Mouse (Mus musculus) left cerebral cortex, postnatal 36 days (tissue): Measurements from ENCODE around the gene Clptm1l. TPM values are rescaled to one million over a fixed set of nuclear protein-coding genes. Genes with fewer than 3 reads are reported as not detected.

Source experiments
- DNase-seq, 2 experiments: peaks; one replicate each; pipeline ENCODE4 v3.0.0; 2021 to 2022; ENCODE audit warnings: low spot score in 2 of 2, mixed read lengths in 1 of 2
- intact Hi-C: fragments of 180-260 bp; cut with DNase I; formaldehyde crosslinking; loops from one replicate; pipeline ENCODE4 v1.15.1; 2025
- total RNA-seq, 2 experiments: library from RNA; stranded (reverse); gene quantifications; 2 replicates each; pipeline ENCODE4 v1.2.3; 2021

Gene Clptm1l
- total RNA-seq, 2 experiments from 2014 or later = 122 to 134 TPM

- intact Hi-C loops = no loop called here
- no peak for DNase-seq
Measured at GRCm38 (mm10) chr13:73653266-73653665, 49.5 kb downstream of the Clptm1l start.

- intact Hi-C loops = no loop called here
- no peak for DNase-seq
Measured at GRCm38 (mm10) chr13:73654976-73655375, 51.2 kb downstream of the Clptm1l start.

GRCm38 (mm10) chr13:73658953-73659352, 55.1 kb downstream of the Clptm1l start:
- DNase-seq = no peak
- intact Hi-C loops = no loop called here

GRCm38 (mm10) chr13:73660163-73660695, 56.4 kb downstream of the Clptm1l start:
- intact Hi-C loops = no loop called here
- DNase-seq = no peak

Other genes starting within 250 kb of the Clptm1l start
- gene Lpcat1, start 136.8 kb upstream of the Clptm1l start, total RNA-seq = 10 to 100 TPM; 45.9 to 48.9 TPM
- under 1 TPM; 0.10 to 0.23 TPM for gene Slc6a3, start 67.3 kb upstream of the Clptm1l start, total RNA-seq
- gene Tert, start 22.9 kb downstream of the Clptm1l start, total RNA-seq = 1 to 10 TPM; 2.2 to 3.1 TPM
- not detected for gene Slc6a18, start 74.0 kb downstream of the Clptm1l start, total RNA-seq
- under 1 TPM in 1 of 2 experiments, not detected in 1; 0.15 TPM for gene Slc6a19, start 100.9 kb downstream of the Clptm1l start, total RNA-seq
- 1 to 10 TPM; 3.6 to 3.8 TPM for gene Slc12a7, start 129.1 kb downstream of the Clptm1l start, total RNA-seq
- gene Nkd2, start 243.6 kb downstream of the Clptm1l start, total RNA-seq = 1 to 10 TPM; 2.4 to 3.2 TPM